Mouse (Mus musculus): ENCODE data around the gene Enpep.
A peak's percentile ranks its signal among the peaks of the same experiment; 100 is the strongest.

Gene Enpep

GRCm38 (mm10) chr3:129227331-129227730 lies 105.2 kb downstream of the Enpep start:
- DNase-seq: peak; percentile 30

DNA sequence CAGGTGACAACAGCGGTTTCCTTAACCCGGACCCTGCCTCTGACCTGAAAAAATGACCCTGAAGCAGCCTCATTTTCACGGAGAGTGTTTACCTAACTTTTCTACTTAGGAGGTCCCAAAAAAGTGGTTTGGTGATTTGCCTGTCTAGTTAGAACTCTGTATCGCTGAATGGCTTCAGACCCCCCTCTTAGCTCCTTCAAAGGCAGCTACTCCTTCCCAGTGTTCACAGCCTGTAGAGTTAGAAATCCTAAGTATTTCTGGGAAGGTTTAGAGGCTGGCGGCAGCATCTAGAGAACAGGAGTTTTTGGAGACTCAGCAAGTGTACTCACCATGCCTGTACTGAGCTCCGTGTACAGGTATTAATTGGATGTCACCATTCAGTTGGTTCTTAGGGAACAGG lies 105.8 kb downstream of the Enpep start:
- DNase-seq: peak; percentile 11

GRCm38 (mm10) chr3:129225577-129226289 lies 106.8 kb downstream of the Enpep start:
- peak; percentile 10 for DNase-seq

GRCm38 (mm10) chr3:129224806-129225576 lies 107.5 kb downstream of the Enpep start:
- DNase-seq: peak; percentile 18

DNA sequence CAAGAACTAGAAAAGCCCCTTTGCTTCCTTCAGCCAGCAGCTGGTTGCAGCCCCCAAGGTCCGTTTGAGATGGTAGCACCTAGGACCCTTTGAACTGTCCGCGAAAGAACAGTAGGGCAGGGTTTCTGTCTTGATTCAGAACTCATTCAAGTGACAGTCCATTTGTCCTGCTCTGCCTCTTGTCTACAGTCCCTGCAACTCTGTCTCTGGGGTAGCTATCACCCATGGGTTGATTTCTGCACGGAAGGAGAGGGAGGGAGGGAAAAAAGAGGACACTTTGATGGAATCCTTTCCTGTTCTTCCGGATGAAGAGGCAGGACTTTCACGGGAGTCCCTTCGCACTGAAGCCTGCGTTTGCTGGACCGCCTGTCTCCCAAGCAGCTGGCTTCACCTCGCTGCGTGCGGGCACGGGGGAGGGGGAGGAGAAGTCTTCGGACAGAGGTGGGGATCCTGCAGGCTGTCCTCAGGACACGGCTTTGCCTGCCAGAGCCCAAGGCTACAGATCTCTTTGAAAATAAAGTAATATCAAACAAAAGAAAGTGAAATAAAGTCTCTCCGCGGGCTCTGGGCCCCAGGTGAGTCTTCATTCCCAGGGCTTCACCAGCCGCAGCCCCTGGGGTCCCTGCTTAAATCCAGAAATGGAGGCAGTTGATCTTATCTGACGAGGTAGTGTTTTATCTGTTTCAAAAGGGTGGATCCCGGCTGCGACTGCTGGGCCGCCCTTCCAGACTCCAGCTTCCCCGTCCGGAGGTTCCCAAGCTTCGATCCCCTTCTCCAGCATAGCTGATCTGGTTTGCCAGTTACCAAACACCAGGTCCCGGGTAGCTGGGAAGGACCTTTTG lies 108.3 kb downstream of the Enpep start:
- DNase-seq: peak; percentile 47

GRCm38 (mm10) chr3:129223401-129223800 lies 109.1 kb downstream of the Enpep start:
- DNase-seq: peak; percentile 15

DNA sequence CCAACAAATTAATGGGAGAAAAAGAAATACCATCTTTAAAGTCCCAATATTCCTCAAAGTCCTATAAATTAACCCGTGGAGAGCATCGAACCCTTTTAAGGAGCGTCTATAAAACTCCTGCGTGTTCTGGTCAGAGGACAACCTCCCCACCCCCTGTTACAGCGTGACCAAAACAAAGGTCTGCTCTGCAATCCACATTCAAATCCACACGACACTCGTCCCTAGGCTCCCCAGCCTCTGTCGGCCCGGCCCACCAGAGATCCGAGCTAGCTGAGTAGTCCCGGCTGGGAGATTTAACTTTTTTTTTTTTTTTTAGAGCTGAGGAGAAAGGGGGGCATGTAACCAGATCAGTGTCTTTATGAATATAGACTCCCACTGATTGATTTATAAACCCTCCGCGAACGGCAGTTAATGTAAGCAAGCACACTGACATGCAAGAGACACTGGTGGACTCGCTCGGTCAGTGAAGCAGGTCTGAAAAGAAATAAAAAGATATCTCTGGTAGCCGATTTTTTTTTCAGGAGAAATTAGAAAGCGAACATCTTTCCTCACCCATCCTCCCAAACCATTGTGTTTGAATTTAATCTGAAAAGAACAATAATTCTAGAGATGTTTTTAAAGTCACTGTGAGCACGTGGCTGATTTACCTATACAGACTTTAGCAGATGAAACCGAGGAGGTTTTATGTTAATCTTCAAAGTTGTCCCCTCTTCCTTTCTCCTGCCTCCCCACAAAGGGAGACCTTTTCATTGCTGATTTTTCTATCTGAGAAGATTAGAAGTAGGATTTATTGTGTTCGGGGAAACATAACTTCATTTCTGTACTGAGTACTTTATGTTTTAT lies 109.9 kb downstream of the Enpep start:
- peak; percentile 27 for DNase-seq

DNA sequence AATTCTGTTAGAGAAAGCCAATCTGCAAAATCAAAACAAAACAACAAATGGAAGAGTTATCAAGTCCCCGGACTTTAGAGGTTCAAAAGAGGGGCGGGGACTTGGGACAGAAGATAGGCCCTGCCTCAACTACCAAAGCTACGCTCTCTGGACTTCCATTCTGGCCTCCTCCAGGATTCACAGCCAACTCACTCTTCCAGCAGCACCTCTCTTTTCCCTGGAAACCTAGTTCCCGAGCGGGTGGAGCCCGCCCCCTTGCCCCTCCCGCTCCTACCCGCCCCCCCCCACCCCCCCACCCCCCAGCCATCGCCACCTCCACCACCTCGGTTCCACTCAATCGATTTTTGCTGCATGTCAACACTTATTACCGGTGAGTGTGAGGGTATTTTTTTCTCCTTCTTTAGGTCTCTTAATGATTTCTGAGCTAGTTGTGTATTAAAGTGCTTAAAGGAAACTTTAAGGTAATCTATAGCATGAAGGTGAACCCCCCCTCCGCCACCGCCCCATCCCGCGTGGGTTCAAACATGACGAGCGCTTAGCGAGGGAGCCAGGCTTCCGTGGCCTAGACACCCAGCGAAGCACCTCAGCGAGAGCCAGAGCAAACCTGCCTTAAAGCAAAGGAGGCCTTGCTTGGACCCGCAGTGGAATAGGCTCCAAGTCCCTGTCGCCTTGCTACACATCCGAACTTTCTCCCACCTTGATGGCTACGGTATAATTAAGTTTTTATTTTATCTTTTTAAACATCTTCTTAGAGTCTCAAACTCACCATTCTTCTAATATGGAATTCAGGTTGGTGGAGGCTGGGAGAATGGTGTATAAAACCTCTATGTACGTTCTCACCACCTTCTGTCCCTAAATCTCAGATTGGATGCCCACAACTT lies 110.9 kb downstream of the Enpep start:
- DNase-seq: no peak

DNA sequence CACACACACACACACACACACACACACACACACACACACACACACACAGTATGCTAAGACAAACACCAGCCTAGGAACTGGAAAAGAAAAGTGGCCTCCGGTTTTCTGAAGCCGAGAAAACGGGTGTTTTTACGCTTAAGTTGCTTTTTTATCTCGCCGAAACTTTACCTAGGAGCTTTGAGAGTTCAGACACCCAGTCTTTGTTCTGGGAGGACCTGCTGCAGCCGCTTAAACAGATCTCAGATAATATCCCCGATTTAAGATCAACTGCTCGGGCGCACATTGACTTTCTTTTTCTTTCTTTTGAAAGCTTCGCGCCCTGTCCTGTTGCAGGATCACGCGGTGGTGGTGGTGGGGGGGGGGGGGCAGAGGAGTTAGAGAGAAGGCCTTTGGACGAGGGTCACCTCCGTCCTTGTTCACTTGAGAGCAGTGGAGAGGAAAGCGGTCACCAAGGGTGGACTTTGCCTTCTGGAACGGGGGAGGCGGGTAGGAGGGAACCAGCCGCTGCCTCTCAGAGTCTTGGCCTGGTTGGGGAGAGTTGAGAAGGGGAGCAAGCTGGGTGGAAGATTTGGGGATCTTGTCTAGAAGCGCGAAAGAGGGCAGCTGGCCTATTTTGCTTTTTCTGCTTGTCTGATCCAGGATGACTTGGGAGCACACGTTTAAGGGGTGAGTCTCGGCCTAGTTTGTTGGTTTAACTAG lies 111.7 kb downstream of the Enpep start:
- DNase-seq: peak; percentile 33

GRCm38 (mm10) chr3:129220086-129220670 lies 112.3 kb downstream of the Enpep start:
- peak; percentile 28 for DNase-seq

All from retina, postnatal 1 day (tissue).